Mouse (Mus musculus) kidney, adult 2 months (tissue): ENCODE measurements around the gene Tnp1. TPM values are rescaled to one million over a fixed set of nuclear protein-coding genes. Genes with fewer than 3 reads are reported as not detected.
A peak's percentile ranks its signal among the peaks of the same experiment; 100 is the strongest.

ENCODE experiments used
- DNase-seq: peaks from one replicate; pipeline ENCODE4 v3.0.0; 2021
- H3K27ac ChIP-seq: fragments of 200-500 bp; 2 replicates; pipeline ENCODE4 v1.5.1; 2012; ENCODE audit warnings: low read depth, low read length, control low read depth, inconsistent platforms; ENCODE audit not compliant: insufficient read depth
- H3K27me3 ChIP-seq: fragments of 200-500 bp; replicated peaks from 2 replicates; pipeline ENCODE4 v1.6.1; 2012; ENCODE audit warnings: mild to moderate bottlenecking, moderate library complexity, low read length, inconsistent platforms; ENCODE audit not compliant: control insufficient read depth, insufficient read depth
- H3K36me3 ChIP-seq: fragments of 200-500 bp; 2 replicates; pipeline ENCODE4 v1.6.1; 2012; ENCODE audit warnings: mild to moderate bottlenecking, moderate library complexity, low read length, inconsistent platforms; ENCODE audit not compliant: control insufficient read depth, insufficient read depth
- H3K4me1 ChIP-seq: fragments of 200-500 bp; 2 replicates; pipeline ENCODE4 v1.6.1; 2011; ENCODE audit warnings: low read length; ENCODE audit not compliant: control insufficient read depth, insufficient read depth
- H3K4me3 ChIP-seq: fragments of 200-500 bp; 2 replicates; pipeline ENCODE4 v1.5.1; 2011; ENCODE audit warnings: mild to moderate bottlenecking, low read depth, low read length, control low read depth; ENCODE audit not compliant: insufficient read depth
- CTCF ChIP-seq: fragments of 200-500 bp; conservative IDR thresholded peaks from 2 replicates; pipeline ENCODE4 v1.5.1; 2011; ENCODE audit warnings: low read depth, mild to moderate bottlenecking, control low read depth, low read length, moderate library complexity, mixed read lengths; ENCODE audit not compliant: insufficient read depth, insufficient read length
- POLR2A ChIP-seq: fragments of 200-500 bp; IDR thresholded peaks from one replicate; pipeline ENCODE4 v1.6.1; 2011; ENCODE audit warnings: low read depth, low read length, control low read depth
- WGBS: fragments of 180-500 bp; shearing (Covaris S2); methylation state at CpG from one replicate; pipeline ENCODE4 v1.1.7; 2018; 5-methylcytosine and 5-hydroxymethylcytosine counted together
- polyA plus RNA-seq: library from polyadenylated mRNA; depleted of rRNA; stranded (reverse); fragments of >200 nt; gene quantifications from 2 replicates; pipeline ENCODE4 v1.2.3, GENCODE M21; 2012

The Tnp1 gene
- polyA plus RNA-seq, 1 experiment = 0.67 TPM

DNA sequence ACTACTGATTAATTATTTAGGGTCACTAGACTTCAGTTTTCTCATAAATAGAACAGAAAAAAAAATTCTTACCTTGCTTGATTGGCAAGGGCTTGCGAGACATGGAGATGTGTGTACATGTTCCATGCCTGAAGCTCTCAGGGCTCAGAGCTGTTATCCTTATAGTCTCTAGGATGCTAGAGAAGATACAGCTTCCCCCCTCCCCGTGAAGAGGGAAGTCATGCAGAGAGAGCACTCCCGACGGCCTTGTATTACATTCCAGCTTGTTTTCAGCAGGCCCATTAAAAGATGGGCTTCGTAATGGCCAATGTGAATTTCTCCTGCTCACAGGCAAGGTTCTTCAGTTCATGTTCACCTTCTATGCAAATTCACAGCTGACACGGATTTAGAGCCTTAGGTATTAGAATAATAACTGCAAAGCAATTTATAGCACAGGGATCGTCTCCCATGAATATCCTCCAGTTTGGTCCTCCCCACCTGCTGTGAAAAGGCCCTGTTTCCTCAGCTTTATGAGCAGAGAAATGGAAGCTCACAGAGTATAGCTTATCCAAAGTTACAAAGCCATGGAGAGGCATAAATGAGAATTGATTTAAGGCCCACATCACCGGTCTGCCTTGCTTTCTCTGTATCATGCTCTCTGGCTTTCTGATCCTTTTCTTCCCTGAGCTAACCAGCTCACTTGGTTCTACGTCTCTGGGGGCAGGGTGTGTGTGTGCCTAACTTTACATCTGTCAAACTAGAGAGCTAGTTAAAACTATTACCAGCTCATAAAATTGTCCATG is 38.0 kb upstream of the Tnp1 start:
- Histone ChIP-seq H3K4me3 (no peak overlapping the region), H3K27me3 (no peaks in the 10 kb centered on the region), H3K27ac (no peak overlapping the region), H3K4me1 (no peaks in the 10 kb centered on the region), H3K36me3 (no peaks in the 10 kb centered on the region)
- DNase-seq = no peak
- WGBS = 63% methylated on average over 9 of the region's 9 CpGs
- no peak for TF ChIP-seq POLR2A

DNA sequence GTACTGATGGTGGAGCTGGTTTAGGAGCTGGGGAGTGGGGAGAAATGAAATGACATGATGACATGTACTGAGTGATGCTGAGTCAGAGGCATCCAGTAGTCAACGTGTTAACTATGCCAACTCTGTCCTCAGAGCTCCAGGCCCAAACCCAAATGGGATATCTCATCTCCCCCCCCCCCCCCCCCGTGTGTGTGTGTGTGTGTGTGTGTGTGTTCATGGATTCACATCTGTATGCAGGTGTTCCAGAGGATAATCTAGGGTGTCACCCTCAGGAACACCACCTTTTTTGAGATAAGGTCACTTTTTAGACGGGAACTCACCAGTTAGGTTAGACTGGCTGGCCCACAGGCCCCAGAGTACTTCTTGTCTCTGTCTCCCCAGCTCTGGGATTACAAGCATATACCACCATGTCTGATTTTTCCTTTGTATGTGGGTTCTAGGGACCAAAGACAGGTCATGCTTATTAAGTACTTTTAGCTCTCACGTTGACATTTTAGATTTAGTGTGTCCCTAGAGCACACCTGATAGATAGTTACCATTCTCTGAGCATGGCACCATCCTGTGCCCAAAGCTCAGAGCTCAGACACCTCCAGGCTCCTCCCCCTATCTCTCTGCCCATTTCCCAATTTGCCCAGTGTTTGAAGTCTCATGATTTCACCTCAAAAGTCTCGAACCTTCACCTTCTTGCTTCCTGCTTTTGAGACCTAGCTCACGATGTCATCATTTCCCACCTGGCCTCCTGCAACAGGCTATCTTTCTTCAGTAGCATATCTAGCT is 31.4 kb upstream of the Tnp1 start:
- H3K4me3 ChIP-seq = no peak overlapping the region
- WGBS = 88% methylated on average over 6 of the region's 6 CpGs
- TF ChIP-seq POLR2A (no peak), CTCF (no peak)
- no peaks in the 10 kb centered on the region; the same call in 1 of the 2 replicates for H3K4me1 ChIP-seq
- DNase-seq = no peak
- no peaks in the 10 kb centered on the region for H3K27me3 ChIP-seq
- no peaks in the 10 kb centered on the region for H3K36me3 ChIP-seq
- no peak overlapping the region for H3K27ac ChIP-seq

DNA sequence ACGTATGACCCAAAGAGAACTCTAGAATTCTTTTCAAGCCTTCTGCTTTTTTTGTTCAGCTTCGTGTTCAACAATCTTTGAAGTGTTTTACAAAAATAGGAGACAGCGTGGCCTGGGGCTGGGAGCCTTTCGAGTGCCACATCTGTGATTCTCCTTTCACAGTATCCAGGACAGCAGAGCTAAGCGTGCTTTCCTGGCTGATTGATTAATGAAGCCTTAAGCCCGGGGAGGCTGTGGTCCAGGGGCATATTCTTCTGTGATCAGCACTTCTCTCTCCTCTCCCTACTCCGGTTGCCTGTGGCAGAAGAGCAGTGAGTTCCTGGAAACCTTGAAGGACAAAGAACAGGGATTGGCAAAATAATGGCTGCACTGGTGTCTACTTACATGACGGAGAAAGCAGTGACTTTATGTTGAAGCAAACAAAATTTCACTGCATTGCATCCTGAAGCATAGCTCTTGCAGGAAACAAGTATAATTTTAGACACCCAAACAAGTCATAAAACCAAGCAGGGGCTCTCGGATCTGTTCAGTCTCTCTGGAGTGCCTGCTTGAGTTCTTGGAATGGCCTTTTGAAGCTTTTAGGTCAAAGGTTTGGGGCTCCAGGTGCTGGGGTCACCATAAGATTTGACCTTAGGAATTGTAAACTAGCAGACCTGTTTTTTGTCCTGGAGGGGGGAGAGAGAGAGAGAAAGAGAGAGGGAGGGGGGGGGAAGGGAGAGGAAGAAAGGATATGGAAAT is 30.4 kb upstream of the Tnp1 start:
- Histone ChIP-seq H3K27ac (no peak overlapping the region), H3K36me3 (no peaks in the 10 kb centered on the region), H3K4me1 (no peaks in the 10 kb centered on the region; the same call in 1 of the 2 replicates), H3K27me3 (no peaks in the 10 kb centered on the region), H3K4me3 (no peak overlapping the region)
- DNase-seq = peak; percentile 47
- WGBS = 50% methylated on average over 9 of the region's 9 CpGs
- no peak for TF ChIP-seq POLR2A
- TF ChIP-seq CTCF = no peak

DNA sequence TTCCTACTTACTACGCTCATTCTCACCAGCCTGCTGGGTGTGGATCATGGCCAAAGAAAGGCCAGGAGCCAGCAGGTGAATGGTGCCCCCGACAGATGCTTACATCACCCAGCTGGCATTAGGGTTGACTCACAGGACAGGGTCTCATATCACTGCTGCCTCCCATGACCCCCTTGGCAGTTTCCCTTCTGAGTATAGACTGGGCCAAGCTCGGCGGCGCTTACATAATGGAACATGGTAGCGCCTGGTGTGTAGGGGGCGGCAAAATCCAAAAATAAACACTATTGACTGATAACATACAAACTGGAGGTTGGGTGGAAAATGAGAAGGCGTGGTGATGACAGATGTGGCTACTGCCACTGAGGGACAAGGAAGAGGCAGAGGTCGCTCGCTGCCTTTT is 28.0 kb upstream of the Tnp1 start:
- H3K4me3 ChIP-seq = no peak overlapping the region
- H3K4me1 ChIP-seq = no peaks in the 10 kb centered on the region; the same call in 1 of the 2 replicates
- no peaks in the 10 kb centered on the region for H3K36me3 ChIP-seq
- TF ChIP-seq POLR2A (no peak), CTCF (no peak)
- no peaks in the 10 kb centered on the region for H3K27me3 ChIP-seq
- DNase-seq = no peak
- 95% methylated on average over 10 of the region's 10 CpGs for WGBS
- no peak overlapping the region for H3K27ac ChIP-seq

DNA sequence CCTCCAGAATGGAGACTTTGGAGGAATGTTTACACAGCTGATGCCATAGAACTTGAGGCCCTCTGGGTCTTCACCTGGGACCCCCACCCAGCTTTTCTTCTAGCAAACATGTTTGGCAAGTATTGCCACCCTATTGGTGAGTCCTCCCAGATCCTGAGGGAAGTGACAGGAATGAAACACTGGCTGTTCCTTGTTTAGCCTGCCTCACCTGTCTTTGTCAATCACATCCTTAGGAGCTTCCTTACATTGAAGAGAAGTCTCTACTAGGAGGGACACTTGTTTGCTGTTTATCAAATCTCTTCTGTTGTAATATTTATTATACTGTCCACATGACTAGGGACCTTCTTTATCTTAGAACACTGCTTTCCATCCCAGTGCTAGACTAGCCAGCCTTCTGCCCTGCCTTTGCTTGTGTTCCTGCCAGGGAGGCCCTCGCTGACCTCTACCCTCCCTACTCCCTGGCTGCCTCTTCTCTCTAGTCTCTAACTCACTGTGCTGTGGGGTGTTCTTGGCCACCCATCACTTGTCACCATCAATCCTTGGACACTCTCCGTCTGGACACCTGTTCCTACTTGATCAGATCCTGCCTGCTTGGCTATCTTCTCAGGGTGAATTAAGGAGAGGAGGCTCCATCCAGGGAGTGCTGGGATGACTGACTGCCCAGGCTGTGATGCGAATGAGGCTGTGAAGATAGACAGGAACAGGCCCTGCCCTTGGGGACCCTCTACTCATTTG is 25.1 kb upstream of the Tnp1 start:
- H3K27me3 ChIP-seq = no peaks in the 10 kb centered on the region
- H3K27ac ChIP-seq = no peak overlapping the region
- H3K4me3 ChIP-seq = no peak overlapping the region
- no peak for DNase-seq
- H3K36me3 ChIP-seq = no peaks in the 10 kb centered on the region
- no peaks in the 10 kb centered on the region; the same call in 1 of the 2 replicates for H3K4me1 ChIP-seq
- TF ChIP-seq POLR2A (no peak), CTCF (no peak)
- 90% methylated on average over 3 of the region's 3 CpGs for WGBS

DNA sequence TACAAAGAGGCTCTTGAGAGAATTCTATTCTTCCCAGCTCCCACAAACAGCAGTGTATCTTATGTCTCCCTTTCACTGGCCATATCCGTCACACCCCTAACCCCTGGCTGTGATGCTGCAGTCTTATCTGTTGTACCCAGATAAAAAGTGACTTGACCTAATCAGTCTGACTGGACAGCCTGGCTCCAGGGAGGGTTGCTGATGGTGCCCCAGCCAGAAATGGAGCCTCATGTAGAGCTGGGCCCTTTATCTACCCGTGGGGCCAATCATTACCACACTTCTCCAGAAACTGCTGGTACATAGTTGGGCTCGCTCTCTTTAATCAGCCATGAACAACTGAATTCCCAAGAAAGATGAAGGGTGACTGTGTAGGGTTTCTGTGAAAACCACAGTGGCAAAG is 22.8 kb upstream of the Tnp1 start:
- H3K36me3 ChIP-seq = no peaks in the 10 kb centered on the region
- 91% methylated on average over 3 of the region's 3 CpGs for WGBS
- no peak for TF ChIP-seq CTCF
- no peak for TF ChIP-seq POLR2A
- no peak overlapping the region for H3K27ac ChIP-seq
- no peak for DNase-seq
- no peaks in the 10 kb centered on the region for H3K27me3 ChIP-seq
- H3K4me1 ChIP-seq = no peaks in the 10 kb centered on the region
- H3K4me3 ChIP-seq = no peak overlapping the region
